Mouse (Mus musculus) spleen, adult 12 weeks (tissue): ENCODE results near the gene Oasl1.
"Not testable (repeated sequence)": the region's sequence is repeated elsewhere in the genome, so short reads cannot be mapped to it uniquely, and the experiment has no call there.

Experiments used
- DNase-seq: peaks from one replicate; pipeline ENCODE4 v3.0.0; 2022; ENCODE audit warnings: low spot score

The Oasl1 gene

GRCm38 (mm10) chr5:114922998-114923473, at the start of gene Oasl1:
TSS of gene Oasl1 (plus strand) at chr5:114923240.
- DNase-seq: peak; percentile 71

DNA sequence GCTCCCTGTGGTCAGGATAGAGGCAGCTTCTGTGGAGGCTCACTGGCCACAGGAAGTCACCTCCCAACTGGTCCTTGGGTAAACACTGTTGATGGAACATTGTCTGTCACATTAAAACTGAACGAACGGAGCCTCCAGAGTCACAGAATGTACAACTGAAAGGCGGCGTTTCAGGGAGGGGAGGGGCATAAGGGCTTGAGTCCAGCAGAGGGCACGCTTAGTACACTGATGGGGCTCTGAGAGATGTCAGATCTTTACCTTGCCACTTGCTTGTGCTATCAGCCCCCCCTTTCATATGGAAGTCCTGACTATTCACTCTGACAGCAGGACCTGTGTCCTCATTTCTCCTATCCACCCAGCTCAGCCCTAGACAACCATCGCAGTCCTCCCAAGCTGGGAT, 47.2 kb upstream of the Oasl1 start:
- DNase-seq: no peak

- no peak for DNase-seq
These were observed 46.7 kb upstream of the Oasl1 start for GRCm38 (mm10) chr5:114876331-114876730.

DNA sequence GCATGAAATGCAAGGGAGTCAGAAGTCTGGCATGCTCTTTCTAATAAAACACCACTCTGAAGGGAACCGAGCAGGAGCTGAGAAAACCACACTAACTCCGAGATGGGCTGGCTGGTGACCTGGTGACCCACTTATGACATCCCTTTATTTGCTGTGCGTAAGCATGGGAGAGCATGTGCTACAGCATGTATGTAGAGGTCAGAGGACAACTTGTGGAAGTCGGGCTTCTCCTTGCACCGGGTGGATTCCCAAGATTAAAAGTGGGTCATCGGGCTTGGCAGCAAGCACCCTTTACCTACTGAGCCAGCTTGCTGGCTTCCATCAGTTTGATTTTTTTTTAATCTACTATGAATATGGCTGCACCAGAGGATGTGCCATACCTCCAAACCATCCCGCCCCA, 45.6 kb upstream of the Oasl1 start:
- DNase-seq: no peak

GRCm38 (mm10) chr5:114879399-114879798, 43.6 kb upstream of the Oasl1 start:
- no peak for DNase-seq

DNA sequence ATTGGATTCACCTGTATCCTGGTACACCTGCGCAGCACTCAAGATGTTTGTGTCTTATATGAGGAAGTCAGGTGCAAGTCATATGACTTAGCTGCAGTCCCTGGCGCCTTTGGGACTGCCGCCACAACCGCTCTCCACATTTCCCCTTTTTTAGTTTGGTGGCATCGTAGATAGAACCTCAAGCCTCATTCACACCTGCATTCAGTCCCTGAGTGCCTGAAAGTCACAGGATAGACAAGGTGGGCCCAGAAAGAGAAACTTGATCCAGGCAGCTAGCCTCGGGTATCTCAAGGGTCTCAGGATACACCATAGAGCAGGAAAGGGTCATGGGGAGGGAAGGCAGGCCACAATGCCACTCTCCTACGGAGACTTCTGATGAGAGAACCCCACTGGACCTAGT, 40.7 kb upstream of the Oasl1 start:
- DNase-seq: not testable (repeated sequence)

- DNase-seq: no peak
These were observed 40.0 kb upstream of the Oasl1 start for GRCm38 (mm10) chr5:114883022-114883421.

GRCm38 (mm10) chr5:114886801-114887200, 36.2 kb upstream of the Oasl1 start:
- no peak for DNase-seq

DNA sequence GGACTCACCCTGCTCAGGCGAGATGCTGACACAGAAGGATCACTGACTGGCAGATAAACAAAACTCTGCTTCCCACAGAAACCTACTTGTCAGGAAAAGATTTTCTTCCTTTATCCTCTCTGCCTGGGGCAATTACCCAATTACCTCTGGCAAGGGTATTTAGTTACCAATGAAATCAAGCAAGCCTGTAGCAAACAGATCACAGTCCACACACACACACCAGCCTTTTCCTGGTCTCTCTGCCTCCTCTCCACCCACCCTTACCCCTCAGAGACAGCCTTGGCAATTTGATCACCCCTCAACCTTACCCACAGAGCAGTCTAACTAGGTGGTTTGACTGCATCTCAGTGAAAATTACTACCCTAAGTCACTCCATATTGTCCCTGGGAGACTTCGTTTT, 34.0 kb upstream of the Oasl1 start:
- DNase-seq: no peak

DNA sequence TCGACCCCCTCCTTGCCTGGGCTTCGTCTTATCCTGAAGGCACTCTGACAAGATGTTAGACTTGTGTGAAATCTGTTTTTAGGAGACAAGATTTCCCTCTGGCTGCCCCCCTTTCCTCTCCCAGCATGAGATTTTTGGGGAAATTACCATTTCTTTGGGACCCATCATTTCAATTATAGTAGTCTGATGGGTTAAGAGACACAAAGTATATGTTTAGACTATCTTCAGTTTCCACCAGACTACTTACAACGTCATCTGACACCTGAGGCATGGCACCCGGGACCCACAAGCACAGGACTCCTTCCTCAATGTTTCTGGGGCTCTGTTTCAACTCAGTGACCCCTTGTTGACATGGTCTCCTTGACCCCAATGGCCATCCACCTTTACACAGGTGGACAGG, 27.5 kb upstream of the Oasl1 start:
- DNase-seq: no peak

GRCm38 (mm10) chr5:114896688-114897373, 26.2 kb upstream of the Oasl1 start, which contains the start of gene Oasl2:
TSS of gene Oasl2 (plus strand) at chr5:114896936.
- DNase-seq: no peak

DNA sequence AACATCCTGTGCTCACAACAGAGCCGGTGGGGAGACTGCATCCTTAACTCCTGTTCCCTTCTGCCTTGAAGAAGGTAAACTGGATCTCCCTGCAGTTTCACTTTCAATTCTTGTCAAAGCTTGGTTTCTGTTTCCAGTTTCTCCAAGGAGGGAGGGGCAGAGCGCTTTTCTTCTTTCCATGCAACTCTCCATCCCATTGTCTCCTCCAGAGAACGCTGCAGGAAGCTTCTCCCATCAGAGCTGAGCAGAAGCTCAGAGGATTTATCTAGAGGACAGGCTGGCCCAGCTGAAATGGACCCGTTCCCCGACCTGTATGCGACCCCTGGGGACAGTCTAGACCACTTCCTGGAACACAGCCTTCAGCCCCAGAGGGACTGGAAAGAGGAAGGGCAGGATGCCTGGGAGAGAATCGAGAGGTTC, 25.7 kb upstream of the Oasl1 start:
- DNase-seq: no peak

- DNase-seq: no peak
These were observed 24.2 kb upstream of the Oasl1 start for GRCm38 (mm10) chr5:114898857-114899256.

- no peak for DNase-seq
These were observed 20.6 kb upstream of the Oasl1 start for GRCm38 (mm10) chr5:114902413-114902812.

DNA sequence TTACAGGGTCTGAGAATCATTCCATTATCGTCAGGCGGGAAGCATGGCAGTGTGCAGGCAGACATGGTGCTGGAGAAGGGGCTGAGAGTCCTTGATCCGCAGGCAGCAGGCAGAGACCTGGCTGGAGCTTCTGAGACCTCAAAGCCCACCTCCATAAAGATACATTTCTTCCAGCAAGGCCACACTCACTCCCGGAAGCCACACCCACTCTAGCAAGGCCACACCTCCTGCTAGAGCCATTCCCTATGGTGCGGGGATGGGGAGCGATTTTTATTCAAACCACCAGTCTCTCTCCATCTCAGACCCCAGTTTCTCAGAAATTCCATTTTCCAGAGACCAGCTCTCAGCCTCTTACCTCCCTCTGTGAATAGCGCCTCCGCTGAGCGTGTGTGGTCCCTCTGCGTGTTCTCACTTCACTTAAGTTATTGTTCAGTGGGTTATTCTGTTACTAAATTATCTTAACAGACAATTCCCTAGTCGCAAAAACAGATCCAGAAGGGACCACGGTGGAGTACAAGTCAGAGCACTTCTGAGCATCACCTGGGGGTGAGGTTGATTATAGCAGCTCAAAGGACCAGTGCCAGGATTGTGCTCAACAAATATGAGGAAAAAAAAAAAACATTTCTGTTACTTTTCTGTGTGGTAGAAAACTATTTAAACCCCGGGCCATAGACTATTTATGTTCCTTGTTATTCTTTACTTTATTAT, 14.3 kb upstream of the Oasl1 start:
- no peak for DNase-seq

GRCm38 (mm10) chr5:114913686-114914085, 9.4 kb upstream of the Oasl1 start:
- no peak for DNase-seq

GRCm38 (mm10) chr5:114914855-114915254, 8.2 kb upstream of the Oasl1 start:
- DNase-seq: no peak

- DNase-seq: no peak
These were observed 7.2 kb upstream of the Oasl1 start for GRCm38 (mm10) chr5:114915854-114916253.

DNA sequence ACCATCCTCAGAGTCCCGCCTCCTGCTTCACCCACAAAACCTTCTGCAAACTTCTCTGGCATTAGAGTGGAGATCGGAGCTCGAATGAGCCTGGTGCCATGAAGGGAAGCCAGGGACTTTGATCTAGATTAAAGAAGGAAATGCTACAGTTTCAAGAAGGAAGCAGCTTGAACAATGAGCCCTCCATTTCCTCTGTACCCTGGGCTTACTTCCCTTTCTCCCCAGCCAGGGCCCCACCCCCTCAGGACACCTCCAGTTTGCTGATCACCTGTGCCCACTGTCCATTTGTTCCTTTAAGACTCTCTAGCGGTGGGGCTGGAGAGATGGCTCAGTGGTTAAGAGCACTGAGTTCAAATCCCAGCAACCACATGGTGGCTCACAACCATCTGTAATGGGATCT, 6.3 kb upstream of the Oasl1 start:
- no peak for DNase-seq

- DNase-seq: not testable (repeated sequence)
These were observed 5.7 kb upstream of the Oasl1 start for GRCm38 (mm10) chr5:114917357-114917756.

GRCm38 (mm10) chr5:114921551-114922365, 1.3 kb upstream of the Oasl1 start:
- peak; percentile 64 for DNase-seq

GRCm38 (mm10) chr5:114922366-114922731, 691 bp upstream of the Oasl1 start:
- no peak for DNase-seq
